Mouse (Mus musculus): ENCODE measurements at regions not wholly inside any gene's neighbourhood (a gene's known extent, or its start where the extent isn't known, plus 50 kb on each side); places are given as distances from the start of the nearest gene placed in this dataset.
A peak's percentile ranks its signal among the peaks of the same experiment; 100 is the strongest.

DNA sequence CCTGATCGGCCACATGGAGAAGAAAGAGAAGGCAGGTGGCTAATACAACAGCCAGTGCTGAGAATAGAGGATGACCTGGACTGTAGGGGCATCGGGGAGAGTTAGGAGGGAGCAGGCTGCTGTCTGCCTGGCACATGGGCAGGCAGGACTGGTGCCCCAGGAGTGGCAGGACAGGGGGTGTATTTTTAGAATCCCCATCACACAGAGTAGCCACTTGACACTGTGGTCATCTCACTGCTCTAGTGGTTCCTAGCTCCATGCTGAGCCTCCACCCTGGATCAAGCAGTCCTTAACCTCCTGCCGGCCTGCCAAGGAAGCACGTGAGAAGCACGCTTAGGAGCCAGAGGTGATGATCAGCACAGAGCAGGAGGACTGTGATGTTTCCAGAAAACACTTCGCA, 119.7 kb downstream of the Sec61b start:
- Histone ChIP-seq H3K36me3 (ENCODE audit: insufficient read depth, low read length) (no peaks in the 10 kb centered on the region), H3K27me3 (ENCODE audit: insufficient read depth, low read length) (no peaks in the 10 kb centered on the region), H3K4me2 (replicated peaks; ENCODE audit: low read depth, low read length) (no peak overlapping the region), H3K4me1 (ENCODE audit: insufficient read depth, low read length) (no peaks in the 10 kb centered on the region), H3K4me3 (ENCODE audit: low read length) (no peak overlapping the region), H3K9ac (replicated peaks; ENCODE audit: low read length) (no peak overlapping the region), H3K9me3 (ENCODE audit: low read length) (no peaks in the 10 kb centered on the region), H3K27ac (ENCODE audit: low read length) (no peak overlapping the region)
- no peak for ATAC-seq (ENCODE audit: low FRiP score, low TSS enrichment)
- WGBS: 83% methylated on average over 6 of the region's 6 CpGs

DNA sequence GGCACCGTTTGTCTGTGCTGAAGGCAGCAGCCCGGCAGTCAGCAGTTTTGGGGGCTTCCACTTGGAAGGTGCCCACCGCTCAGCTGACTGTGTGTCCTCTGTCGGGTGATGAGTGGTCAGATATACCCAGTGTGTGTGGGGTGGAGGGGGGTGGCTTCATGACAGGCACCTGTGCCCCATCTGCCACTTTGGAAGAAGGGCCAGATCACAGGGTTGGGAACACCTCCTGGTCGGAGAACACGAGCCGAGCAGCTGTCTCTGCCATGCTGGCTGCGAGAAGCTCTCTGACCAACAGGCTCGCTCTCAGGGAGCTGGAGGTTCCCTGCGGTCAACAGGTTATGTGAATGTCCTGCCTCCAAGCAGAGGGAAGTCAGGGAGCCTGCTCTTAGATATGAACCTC, 121.4 kb downstream of the Sec61b start:
- 69% methylated on average over 10 of the region's 10 CpGs for WGBS

DNA sequence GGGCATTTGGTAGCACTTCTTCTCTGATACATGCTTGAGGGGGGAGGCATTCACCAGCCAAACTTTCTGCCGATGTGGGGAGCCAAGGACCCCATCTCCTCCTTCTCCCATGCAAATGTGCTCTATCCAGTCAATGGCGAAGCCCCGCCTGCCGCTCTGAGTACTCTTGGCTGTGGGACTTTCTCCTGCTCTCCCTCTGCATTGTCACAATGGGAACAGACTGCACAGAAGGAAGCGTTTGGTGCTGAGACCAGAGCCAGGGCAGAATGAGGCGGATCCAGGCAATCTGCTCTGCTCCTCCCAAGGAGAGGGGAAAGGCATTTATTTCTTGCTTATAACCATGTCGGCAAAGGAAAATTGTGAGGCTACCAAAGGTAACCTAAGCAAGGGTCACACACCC, 123.1 kb downstream of the Sec61b start:
- no peak overlapping the region for H3K4me3 ChIP-seq (ENCODE audit: low read length)

More for the DNA sequence above, 121.4 kb downstream of the Sec61b start:
- Histone ChIP-seq H3K4me2 (replicated peaks; ENCODE audit: low read depth, low read length) (no peak overlapping the region), H3K27ac (ENCODE audit: low read length) (no peak overlapping the region), H3K4me3 (ENCODE audit: low read length) (no peak overlapping the region), H3K36me3 (ENCODE audit: insufficient read depth, low read length) (no peaks in the 10 kb centered on the region), H3K4me1 (ENCODE audit: insufficient read depth, low read length) (no peaks in the 10 kb centered on the region), H3K9ac (replicated peaks; ENCODE audit: low read length) (no peak overlapping the region), H3K27me3 (ENCODE audit: insufficient read depth, low read length) (no peaks in the 10 kb centered on the region), H3K9me3 (ENCODE audit: low read length) (no peaks in the 10 kb centered on the region)
- ATAC-seq (ENCODE audit: low FRiP score, low TSS enrichment): no peak

DNA sequence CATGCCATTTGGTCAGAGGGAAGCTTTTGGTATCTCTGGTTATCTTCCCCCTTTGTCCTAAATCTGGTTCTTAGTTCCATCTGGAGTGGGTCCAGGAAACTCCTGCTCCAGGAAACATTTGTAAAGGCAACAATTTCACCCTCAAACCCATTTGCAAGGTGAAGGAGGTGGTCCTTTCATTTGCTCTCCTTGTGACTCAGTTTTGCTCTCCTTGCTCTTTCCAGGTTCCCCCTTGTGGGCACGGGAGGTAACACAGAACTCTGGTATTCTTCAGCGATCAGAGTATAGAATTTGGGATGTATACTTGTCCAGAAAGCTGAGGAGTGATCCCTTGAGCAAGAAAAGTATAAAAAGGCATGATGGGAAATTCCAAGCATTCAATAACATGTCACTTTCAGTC, 123.8 kb downstream of the Sec61b start:
- Histone ChIP-seq H3K4me3 (ENCODE audit: low read length) (no peak overlapping the region), H3K36me3 (ENCODE audit: insufficient read depth, low read length) (no peaks in the 10 kb centered on the region), H3K27ac (ENCODE audit: low read length) (no peak overlapping the region), H3K27me3 (ENCODE audit: insufficient read depth, low read length) (no peaks in the 10 kb centered on the region), H3K9me3 (ENCODE audit: low read length) (no peaks in the 10 kb centered on the region), H3K9ac (replicated peaks; ENCODE audit: low read length) (no peak overlapping the region), H3K4me1 (ENCODE audit: insufficient read depth, low read length) (no peaks in the 10 kb centered on the region), H3K4me2 (replicated peaks; ENCODE audit: low read depth, low read length) (no peak overlapping the region)
- WGBS: 51% methylated on average over 2 of the region's 2 CpGs
- ATAC-seq (ENCODE audit: low FRiP score, low TSS enrichment): no peak

More for the DNA sequence above, 123.1 kb downstream of the Sec61b start:
- Histone ChIP-seq H3K4me2 (replicated peaks; ENCODE audit: low read depth, low read length) (no peak overlapping the region), H3K9me3 (ENCODE audit: low read length) (no peaks in the 10 kb centered on the region), H3K4me1 (ENCODE audit: insufficient read depth, low read length) (no peaks in the 10 kb centered on the region), H3K36me3 (ENCODE audit: insufficient read depth, low read length) (no peaks in the 10 kb centered on the region), H3K9ac (replicated peaks; ENCODE audit: low read length) (no peak overlapping the region), H3K27ac (ENCODE audit: low read length) (no peak overlapping the region), H3K27me3 (ENCODE audit: insufficient read depth, low read length) (no peaks in the 10 kb centered on the region)
- ATAC-seq (ENCODE audit: low FRiP score, low TSS enrichment): no peak
- 66% methylated on average over 7 of the region's 7 CpGs for WGBS

DNA sequence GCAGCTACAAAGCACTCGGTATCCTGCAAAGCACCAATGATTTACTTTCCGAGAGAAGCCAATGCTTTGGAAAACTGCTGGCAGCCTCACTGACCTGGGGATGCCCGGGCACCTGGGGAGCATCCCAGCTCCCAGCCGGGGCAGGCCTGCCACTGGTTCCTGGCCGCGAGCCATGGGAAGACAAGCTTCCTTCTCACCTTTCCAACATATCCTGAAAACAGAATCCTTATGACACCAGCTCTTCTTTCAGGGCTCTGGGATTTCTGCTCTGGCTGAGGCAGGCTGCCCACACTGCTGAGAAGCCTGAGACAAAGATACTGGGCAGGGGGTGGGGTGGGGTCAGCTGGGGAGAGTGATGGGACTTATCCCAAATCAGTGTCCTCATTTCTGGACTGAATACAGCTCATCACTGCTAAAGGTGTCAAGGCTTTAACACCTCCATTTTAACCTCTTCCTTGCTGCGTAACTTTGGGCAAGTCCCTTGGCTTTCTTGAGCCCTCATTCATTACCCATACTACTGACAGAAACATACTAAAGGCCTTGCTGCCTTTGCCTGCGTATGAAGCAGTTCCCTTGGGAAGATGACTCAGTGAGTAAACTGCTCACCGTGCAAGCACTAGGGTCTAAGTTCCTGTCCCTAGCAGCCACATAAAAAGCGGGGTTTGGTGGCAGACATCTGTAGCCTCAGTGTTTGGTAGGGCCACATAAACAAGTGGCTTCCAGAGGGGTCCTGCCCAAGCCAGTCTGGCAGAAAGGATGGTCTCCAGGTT, 127.0 kb downstream of the Sec61b start:
- Histone ChIP-seq H3K27me3 (ENCODE audit: insufficient read depth, low read length) (no peaks in the 10 kb centered on the region), H3K27ac (ENCODE audit: low read length) (no peak overlapping the region), H3K4me3 (ENCODE audit: low read length) (no peak overlapping the region), H3K4me1 (ENCODE audit: insufficient read depth, low read length) (peaks cover 3% of the 10 kb centered on the region; the same call in 1 of the 2 replicates), H3K9ac (replicated peaks; ENCODE audit: low read length) (no peak overlapping the region), H3K36me3 (ENCODE audit: insufficient read depth, low read length) (no peaks in the 10 kb centered on the region), H3K4me2 (replicated peaks; ENCODE audit: low read depth, low read length) (no peak overlapping the region), H3K9me3 (ENCODE audit: low read length) (no peaks in the 10 kb centered on the region)
- WGBS: 60% methylated on average over 10 of the region's 10 CpGs
- ATAC-seq (ENCODE audit: low FRiP score, low TSS enrichment): no peak

DNA sequence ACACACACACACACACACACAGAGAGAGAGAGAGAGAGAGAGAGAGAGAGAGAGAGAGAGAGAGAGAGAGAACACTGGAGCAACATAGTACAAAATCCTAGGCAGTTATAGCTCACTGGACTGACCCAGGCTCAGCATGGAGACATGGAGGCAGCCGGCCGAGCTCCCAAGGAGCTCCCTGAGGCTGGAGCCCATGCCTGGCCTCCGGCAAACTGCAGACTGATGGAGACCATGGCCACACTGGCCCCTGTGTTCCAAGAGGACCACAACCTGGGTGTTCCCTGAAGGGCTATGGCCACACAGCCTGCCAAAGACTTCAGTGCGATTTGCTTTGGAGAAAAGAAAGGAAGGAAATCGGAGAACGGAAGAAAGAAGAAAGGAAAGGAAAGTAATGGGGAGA, 128.9 kb downstream of the Sec61b start:
- H3K9ac ChIP-seq (replicated peaks; ENCODE audit: low read length): peak overlapping the region; percentile 66
- 46% methylated on average over 6 of the region's 6 CpGs for WGBS
- ATAC-seq (ENCODE audit: low FRiP score, low TSS enrichment): peak; percentile 57; the same call in 1 of the 2 replicates

DNA sequence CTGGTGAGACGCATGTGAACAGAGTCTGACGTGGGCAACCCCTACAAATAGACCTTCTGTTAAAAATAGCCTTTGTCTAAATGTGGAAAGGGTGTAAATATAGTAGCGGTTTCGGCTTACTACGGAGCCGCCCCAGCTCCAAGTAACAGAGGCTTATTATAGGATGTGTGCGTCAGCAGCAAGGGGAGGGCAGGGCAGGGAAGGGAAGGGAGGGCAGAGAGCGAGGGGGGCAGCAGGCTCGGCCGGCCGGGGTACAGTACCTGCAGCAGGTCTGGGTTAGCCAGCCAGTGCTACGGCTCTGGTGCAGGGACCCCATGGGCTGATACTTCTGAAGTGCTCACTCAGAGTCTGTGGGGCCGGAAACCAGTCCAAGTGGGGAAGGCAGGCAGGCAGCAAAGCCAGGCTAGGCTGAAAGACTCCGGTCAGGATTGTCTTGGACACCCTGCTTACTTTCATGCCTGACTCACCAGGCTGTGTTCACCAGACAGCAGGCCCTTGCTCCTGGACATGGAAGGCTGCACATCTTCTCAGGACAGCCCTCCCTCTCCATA, 129.5 kb downstream of the Sec61b start:
- Histone ChIP-seq H3K9ac (replicated peaks; ENCODE audit: low read length) (peak overlapping the region; percentile 66), H3K4me2 (replicated peaks; ENCODE audit: low read depth, low read length) (peak overlapping the region; percentile 58), H3K9me3 (ENCODE audit: low read length) (no peaks in the 10 kb centered on the region), H3K4me3 (ENCODE audit: low read length) (peak overlapping the region; percentile 40), H3K27me3 (ENCODE audit: insufficient read depth, low read length) (no peaks in the 10 kb centered on the region), H3K36me3 (ENCODE audit: insufficient read depth, low read length) (no peaks in the 10 kb centered on the region), H3K4me1 (ENCODE audit: insufficient read depth, low read length) (peaks cover 8% of the 10 kb centered on the region; the same call in 1 of the 2 replicates), H3K27ac (ENCODE audit: low read length) (0 out of 2 replicates have a peak overlapping the region, but pooled peaks have one; percentile 20)
- WGBS: 17% methylated on average over 14 of the region's 14 CpGs
- peak; percentile 87 for ATAC-seq (ENCODE audit: low FRiP score, low TSS enrichment)

More for the DNA sequence above, 128.9 kb downstream of the Sec61b start:
- H3K4me3 ChIP-seq (ENCODE audit: low read length): peak overlapping the region; percentile 40
- no peak overlapping the region for H3K27ac ChIP-seq (ENCODE audit: low read length)
- no peaks in the 10 kb centered on the region for H3K27me3 ChIP-seq (ENCODE audit: insufficient read depth, low read length)
- peaks cover 3% of the 10 kb centered on the region; the same call in 1 of the 2 replicates for H3K4me1 ChIP-seq (ENCODE audit: insufficient read depth, low read length)
- H3K9me3 ChIP-seq (ENCODE audit: low read length): no peaks in the 10 kb centered on the region
- peak overlapping the region; percentile 58 for H3K4me2 ChIP-seq (replicated peaks; ENCODE audit: low read depth, low read length)
- H3K36me3 ChIP-seq (ENCODE audit: insufficient read depth, low read length): no peaks in the 10 kb centered on the region

DNA sequence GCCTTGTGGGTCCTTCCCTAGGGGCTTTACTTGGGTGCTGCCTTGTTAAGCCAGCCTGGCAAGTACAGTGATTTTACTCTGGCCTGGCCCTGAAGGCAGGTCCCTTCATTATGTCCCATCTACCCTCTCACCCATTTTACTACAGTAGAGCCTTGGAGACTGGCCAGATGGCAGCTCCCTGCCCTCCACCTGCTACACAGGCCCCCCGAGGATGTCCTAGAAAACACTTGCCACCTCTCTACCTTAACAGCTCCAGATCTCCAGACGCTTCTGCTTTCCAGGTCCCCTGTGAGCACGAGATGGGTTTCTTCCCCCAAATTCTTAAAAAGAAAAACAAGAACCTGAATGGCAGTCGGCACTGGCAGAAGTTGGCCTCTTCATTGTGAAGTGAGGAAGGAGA, 131.2 kb downstream of the Sec61b start:
- Histone ChIP-seq H3K4me3 (ENCODE audit: low read length) (no peak overlapping the region), H3K27me3 (ENCODE audit: insufficient read depth, low read length) (no peaks in the 10 kb centered on the region), H3K9ac (replicated peaks; ENCODE audit: low read length) (no peak overlapping the region), H3K27ac (ENCODE audit: low read length) (no peak overlapping the region), H3K4me2 (replicated peaks; ENCODE audit: low read depth, low read length) (no peak overlapping the region), H3K36me3 (ENCODE audit: insufficient read depth, low read length) (no peaks in the 10 kb centered on the region), H3K4me1 (ENCODE audit: insufficient read depth, low read length) (peaks cover 8% of the 10 kb centered on the region), H3K9me3 (ENCODE audit: low read length) (no peaks in the 10 kb centered on the region)
- no peak for ATAC-seq (ENCODE audit: low FRiP score, low TSS enrichment)
- 91% methylated on average over 4 of the region's 4 CpGs for WGBS

DNA sequence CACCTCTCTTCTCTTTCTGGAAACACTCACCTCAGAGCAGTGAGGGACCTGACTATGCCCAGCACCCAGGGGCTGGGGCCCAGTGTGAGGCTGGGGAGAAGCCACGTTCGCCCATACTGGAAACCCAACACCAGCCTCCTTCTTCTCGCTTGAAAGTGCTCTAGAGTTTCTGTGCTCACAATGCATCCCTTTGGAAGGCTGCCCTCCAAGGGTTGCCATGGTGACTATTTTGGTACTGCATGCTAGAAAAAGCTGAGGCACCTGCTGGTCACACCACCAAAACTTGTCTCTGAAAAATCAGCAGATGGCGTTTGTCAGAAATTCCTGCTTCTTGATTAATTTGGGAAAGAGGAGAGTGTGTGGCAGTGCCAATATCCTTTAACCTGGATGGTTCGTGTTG, 134.2 kb downstream of the Sec61b start:
- Histone ChIP-seq H3K36me3 (ENCODE audit: insufficient read depth, low read length) (no peaks in the 10 kb centered on the region), H3K9me3 (ENCODE audit: low read length) (no peaks in the 10 kb centered on the region), H3K4me2 (replicated peaks; ENCODE audit: low read depth, low read length) (no peak overlapping the region), H3K9ac (replicated peaks; ENCODE audit: low read length) (no peak overlapping the region), H3K27ac (ENCODE audit: low read length) (no peak overlapping the region), H3K4me1 (ENCODE audit: insufficient read depth, low read length) (peaks cover 8% of the 10 kb centered on the region), H3K27me3 (ENCODE audit: insufficient read depth, low read length) (no peaks in the 10 kb centered on the region), H3K4me3 (ENCODE audit: low read length) (no peak overlapping the region)
- WGBS: 39% methylated on average over 5 of the region's 5 CpGs
- ATAC-seq (ENCODE audit: low FRiP score, low TSS enrichment): no peak

DNA sequence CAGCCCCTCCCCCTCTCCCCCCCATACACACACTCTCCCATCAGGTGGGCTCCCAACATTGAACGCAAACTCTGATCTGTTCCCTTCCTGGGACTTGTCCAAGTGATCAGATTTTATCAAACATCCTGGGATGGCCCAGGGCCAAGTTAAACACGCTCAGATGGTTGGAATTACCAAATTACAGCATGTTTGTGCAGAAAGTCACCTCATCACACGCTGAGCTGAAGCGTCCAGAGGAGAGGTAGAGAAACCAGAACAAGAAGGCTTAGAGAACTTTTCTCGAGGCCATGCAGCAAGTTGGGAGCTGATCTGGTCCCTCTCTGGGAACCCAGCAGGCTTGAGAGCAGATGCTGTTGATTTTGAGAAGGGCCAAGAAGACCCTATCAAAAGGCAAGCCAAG, 136.5 kb downstream of the Sec61b start:
- Histone ChIP-seq H3K4me2 (replicated peaks; ENCODE audit: low read depth, low read length) (no peak overlapping the region), H3K27me3 (ENCODE audit: insufficient read depth, low read length) (no peaks in the 10 kb centered on the region), H3K36me3 (ENCODE audit: insufficient read depth, low read length) (no peaks in the 10 kb centered on the region), H3K4me1 (ENCODE audit: insufficient read depth, low read length) (peaks cover 5% of the 10 kb centered on the region), H3K9ac (replicated peaks; ENCODE audit: low read length) (no peak overlapping the region), H3K27ac (ENCODE audit: low read length) (no peak overlapping the region), H3K4me3 (ENCODE audit: low read length) (no peak overlapping the region), H3K9me3 (ENCODE audit: low read length) (no peaks in the 10 kb centered on the region)
- ATAC-seq (ENCODE audit: low FRiP score, low TSS enrichment): no peak
- WGBS: 45% methylated on average over 5 of the region's 5 CpGs
